Mouse (Mus musculus) stomach, embryonic 14.5 days (tissue): ENCODE results near the gene Slit3. TPM values are rescaled to one million over a fixed set of nuclear protein-coding genes. Genes with fewer than 3 reads are reported as not detected.

Experiments
- ATAC-seq: fragments of 200-750 bp; cut with Nextera tagmentation; 2 replicates; pipeline ENCODE4 v1.8.0; 2017; ENCODE audit warnings: low read depth, moderate TSS enrichment; ENCODE audit not compliant: insufficient number of reproducible peaks, insufficient read depth, low FRiP score
- H3K27ac ChIP-seq: fragments of 300-500 bp; sonication (generic); 2 replicates; pipeline ENCODE4 v1.5.1; 2014; ENCODE audit warnings: mild to moderate bottlenecking, low read length, moderate library complexity, mixed read lengths
- H3K27me3 ChIP-seq: fragments of 300-500 bp; sonication (generic); 2 replicates; pipeline ENCODE4 v1.6.1; 2014; ENCODE audit warnings: low read length, control low read depth, mixed read lengths; ENCODE audit not compliant: control insufficient read depth, insufficient read depth
- H3K36me3 ChIP-seq: fragments of 300-500 bp; sonication (generic); 2 replicates; pipeline ENCODE4 v1.6.1; 2014; ENCODE audit warnings: mild to moderate bottlenecking, control low read depth, low read length, moderate library complexity, mixed read lengths; ENCODE audit not compliant: control insufficient read depth, insufficient read depth
- H3K4me1 ChIP-seq: fragments of 300-500 bp; sonication (generic); 2 replicates; pipeline ENCODE4 v1.6.1; 2014; ENCODE audit warnings: low read length, control low read depth, mixed read lengths; ENCODE audit not compliant: control insufficient read depth, insufficient read depth
- H3K4me2 ChIP-seq: fragments of 300-500 bp; sonication (generic); replicated peaks from 2 replicates; pipeline ENCODE4 v1.6.1; 2014; ENCODE audit warnings: low read depth, low read length, control low read depth
- H3K4me3 ChIP-seq: fragments of 300-500 bp; sonication (generic); 2 replicates; pipeline ENCODE4 v1.5.1; 2014; ENCODE audit warnings: low read depth, low read length, control low read depth
- H3K9ac ChIP-seq: fragments of 300-500 bp; sonication (generic); replicated peaks from 2 replicates; pipeline ENCODE4 v1.6.1; 2014; ENCODE audit warnings: low read depth, mild to moderate bottlenecking, control low read depth, low read length, moderate library complexity, mixed read lengths
- H3K9me3 ChIP-seq: fragments of 300-500 bp; sonication (generic); 2 replicates; pipeline ENCODE4 v1.6.1; 2016; ENCODE audit warnings: low read depth, low read length, control low read depth; ENCODE audit not compliant: control insufficient read depth
- WGBS: fragments of 180-500 bp; shearing (Covaris S2); extraction: QIAGEN DNeasy Blood & Tissue Kit; methylation state at CpG from one replicate; pipeline ENCODE4 v1.1.7; 2014; 5-methylcytosine and 5-hydroxymethylcytosine counted together
- polyA plus RNA-seq: library from polyadenylated mRNA; unstranded; fragments of >200 nt; fragmentation: Nextera tagmentation; extraction: Ambion mirVana; gene quantifications from 2 replicates; pipeline ENCODE4 v1.2.1, GENCODE M21; 2014

Slit3 gene
- polyA plus RNA-seq, 1 experiment from 2014 or later: 18.3 TPM

DNA sequence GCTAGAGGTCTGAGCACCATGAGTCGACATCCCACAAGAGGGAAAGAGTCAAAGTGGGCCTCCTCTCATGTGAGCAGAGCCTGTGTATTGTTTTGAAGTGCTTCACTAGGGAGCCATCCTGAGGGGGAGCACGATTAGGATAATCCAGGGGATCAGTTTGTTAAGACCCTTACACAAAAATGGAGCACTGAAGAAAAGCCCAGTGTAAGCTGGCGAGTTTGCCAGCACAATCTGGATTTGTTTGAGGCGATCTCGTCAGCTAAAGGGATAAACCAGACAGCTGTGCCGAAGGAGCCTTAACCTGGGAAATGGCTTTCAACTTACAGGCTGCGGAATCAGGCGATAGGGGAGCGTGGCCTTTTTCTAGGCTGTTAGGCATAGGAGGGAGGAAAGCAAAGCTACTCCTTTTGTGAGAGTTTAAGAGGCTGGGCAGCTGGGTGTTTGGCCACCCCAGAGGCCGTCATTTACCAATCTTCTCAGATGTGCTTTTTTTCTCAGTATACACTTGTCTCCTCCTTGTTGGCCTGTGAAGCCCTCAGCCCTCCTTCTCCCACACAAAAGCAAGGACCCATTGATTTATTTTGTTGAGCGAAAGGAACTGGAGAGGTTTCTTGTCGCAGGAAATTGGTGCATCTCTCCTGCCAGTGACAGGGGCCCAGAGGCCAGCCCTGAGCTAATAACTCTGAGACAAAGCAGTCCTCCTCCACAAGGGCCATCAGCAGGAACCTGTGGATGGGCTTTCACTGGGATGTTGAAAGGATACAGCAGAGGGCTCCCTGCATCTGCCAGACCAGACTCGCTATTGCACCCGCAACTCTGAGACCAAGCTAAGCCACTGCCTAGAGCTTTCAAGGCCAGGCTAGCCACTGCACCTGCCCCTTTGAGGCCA lies 472.4 kb downstream of the Slit3 start:
- H3K36me3 ChIP-seq: no peaks in the 10 kb centered on the region
- no peak overlapping the region for H3K9ac ChIP-seq
- no peaks in the 10 kb centered on the region for H3K27me3 ChIP-seq
- H3K9me3 ChIP-seq: no peaks in the 10 kb centered on the region
- H3K4me3 ChIP-seq: no peak overlapping the region
- no peak overlapping the region for H3K27ac ChIP-seq
- no peaks in the 10 kb centered on the region for H3K4me1 ChIP-seq
- no peak overlapping the region for H3K4me2 ChIP-seq
- WGBS: 64% methylated on average over 14 of the region's 14 CpGs
- no peak for ATAC-seq

DNA sequence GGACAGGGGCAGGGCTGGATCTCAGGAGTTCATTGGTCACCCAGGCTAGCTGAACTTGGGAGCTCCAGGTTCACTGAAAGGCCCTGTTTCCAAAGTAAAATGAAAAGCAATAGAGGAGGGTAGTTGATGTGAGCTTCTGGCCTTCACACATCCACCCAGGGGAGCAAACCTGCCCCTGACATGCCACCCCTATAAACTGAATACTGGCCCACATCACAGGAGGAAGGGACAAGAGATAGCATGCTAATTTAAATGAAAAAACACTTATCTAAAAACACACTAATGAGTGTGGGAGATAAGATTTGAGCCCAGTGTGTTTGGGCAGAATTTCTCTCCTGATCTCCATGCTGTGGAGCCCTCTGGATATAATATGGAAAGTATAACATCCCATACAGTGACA lies 475.0 kb downstream of the Slit3 start:
- H3K9me3 ChIP-seq: no peaks in the 10 kb centered on the region

DNA sequence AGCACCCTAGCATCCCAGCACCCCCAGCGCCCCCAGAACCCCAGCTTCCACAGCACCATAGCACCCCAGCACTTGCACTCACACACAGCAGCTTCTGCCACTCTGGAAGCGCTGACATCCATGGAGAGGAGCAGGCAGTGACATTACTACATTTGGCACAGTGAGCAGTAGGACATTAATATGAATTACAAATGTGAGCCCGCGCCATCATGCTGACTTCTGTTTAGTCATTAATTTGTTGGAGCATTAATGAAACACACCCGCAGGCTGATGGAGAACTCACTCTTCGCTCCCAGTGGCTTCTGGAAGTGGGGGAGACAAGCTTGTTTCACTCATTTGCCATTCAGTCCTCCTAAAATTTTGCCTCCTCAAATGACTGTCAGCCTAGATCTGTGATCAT lies 476.9 kb downstream of the Slit3 start:
- ATAC-seq: no peak
- Histone ChIP-seq H3K9me3 (no peaks in the 10 kb centered on the region), H3K27me3 (no peaks in the 10 kb centered on the region)

More for the DNA sequence above, 475.0 kb downstream of the Slit3 start:
- Histone ChIP-seq H3K27me3 (no peaks in the 10 kb centered on the region), H3K27ac (no peak overlapping the region), H3K4me1 (peaks cover 2% of the 10 kb centered on the region; the same call in 1 of the 2 replicates), H3K36me3 (no peaks in the 10 kb centered on the region), H3K9ac (no peak overlapping the region), H3K4me2 (no peak overlapping the region), H3K4me3 (no peak overlapping the region)
- no peak for ATAC-seq

DNA sequence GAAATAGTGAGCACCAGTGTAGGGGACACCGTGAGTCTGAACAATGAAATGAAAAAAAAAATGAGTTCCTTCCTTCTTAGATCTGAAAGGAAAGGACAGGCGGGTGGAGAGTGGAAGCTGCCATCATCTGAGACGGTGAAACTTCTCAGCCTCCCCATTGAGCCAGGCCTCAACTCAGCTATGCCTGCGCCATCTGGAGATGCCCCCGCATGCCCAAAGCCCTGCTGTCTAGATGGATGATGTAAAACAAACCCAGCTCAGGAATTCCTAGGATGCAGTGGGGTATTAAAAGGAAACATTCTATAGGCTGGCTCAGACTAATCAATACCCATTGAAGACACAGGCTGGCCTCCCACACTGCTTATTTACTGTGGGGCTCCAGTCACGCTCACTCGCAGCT lies 477.7 kb downstream of the Slit3 start:
- H3K27me3 ChIP-seq: no peaks in the 10 kb centered on the region
- no peak overlapping the region for H3K4me2 ChIP-seq
- H3K36me3 ChIP-seq: no peaks in the 10 kb centered on the region
- H3K4me3 ChIP-seq: no peak overlapping the region
- ATAC-seq: no peak
- peaks cover 19% of the 10 kb centered on the region for H3K4me1 ChIP-seq
- H3K9ac ChIP-seq: no peak overlapping the region
- WGBS: 64% methylated on average over 7 of the region's 7 CpGs
- H3K9me3 ChIP-seq: no peaks in the 10 kb centered on the region
- no peak overlapping the region for H3K27ac ChIP-seq

More for the DNA sequence above, 476.9 kb downstream of the Slit3 start:
- H3K4me1 ChIP-seq: peaks cover 19% of the 10 kb centered on the region
- H3K4me3 ChIP-seq: no peak overlapping the region
- H3K36me3 ChIP-seq: no peaks in the 10 kb centered on the region
- no peak overlapping the region for H3K4me2 ChIP-seq
- no peak overlapping the region for H3K9ac ChIP-seq
- H3K27ac ChIP-seq: no peak overlapping the region
- WGBS: 91% methylated on average over 6 of the region's 6 CpGs

DNA sequence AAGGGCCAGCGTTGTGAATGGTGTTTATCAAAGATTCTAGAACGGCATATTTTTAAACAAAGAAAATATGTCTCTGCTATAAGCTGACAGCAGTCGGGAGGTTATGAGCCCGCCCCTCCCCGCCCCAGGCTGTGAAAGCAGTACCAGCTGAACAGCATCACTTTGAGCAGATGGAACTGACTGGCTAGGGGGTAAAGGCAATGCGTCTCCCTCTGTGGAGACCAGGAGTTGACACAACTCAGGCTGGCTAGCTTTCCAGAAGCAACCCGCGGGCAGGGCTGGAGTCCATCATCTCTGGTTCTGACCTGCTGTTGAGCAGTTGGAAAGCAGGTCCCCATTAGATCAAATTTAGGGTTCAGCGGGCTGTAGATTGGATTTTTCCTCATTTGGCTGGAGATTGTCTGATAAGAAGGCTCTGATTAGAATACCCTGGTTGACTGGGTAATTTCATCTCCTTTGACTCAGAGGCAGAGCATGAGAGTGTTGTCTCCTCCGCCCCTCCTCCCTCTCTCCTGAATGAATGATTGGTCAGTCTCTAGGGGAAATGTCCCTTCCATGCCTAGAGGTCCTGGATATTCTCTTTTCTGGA lies 480.7 kb downstream of the Slit3 start:
- Histone ChIP-seq H3K27me3 (no peaks in the 10 kb centered on the region), H3K4me2 (no peak overlapping the region), H3K4me1 (peaks cover 23% of the 10 kb centered on the region), H3K9ac (no peak overlapping the region), H3K27ac (peak overlapping the region; percentile 67; the same call in 1 of the 2 replicates), H3K4me3 (no peak overlapping the region), H3K9me3 (no peaks in the 10 kb centered on the region), H3K36me3 (no peaks in the 10 kb centered on the region)
- 32% methylated on average over 10 of the region's 10 CpGs for WGBS
- peak; percentile 56; the same call in 1 of the 2 replicates for ATAC-seq

DNA sequence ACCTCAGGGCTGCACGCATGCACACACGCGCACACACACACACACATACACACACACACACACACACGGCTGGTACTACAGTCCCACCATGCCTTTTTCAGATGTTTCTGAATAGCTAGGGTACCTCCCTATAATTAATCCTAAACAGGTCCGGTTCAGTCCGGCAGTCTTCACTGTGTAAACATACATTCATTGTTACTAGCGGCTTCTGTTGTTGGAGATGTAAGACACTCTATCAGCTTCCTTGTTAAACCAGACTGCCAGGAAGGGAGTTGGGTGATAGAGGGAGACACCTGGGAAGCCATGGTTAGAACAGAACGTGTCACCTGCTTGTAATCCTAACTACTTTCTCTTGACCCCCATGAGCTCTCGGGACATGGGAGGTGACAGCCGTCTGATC lies 481.6 kb downstream of the Slit3 start:
- H3K4me2 ChIP-seq: no peak overlapping the region
- H3K9me3 ChIP-seq: no peaks in the 10 kb centered on the region
- WGBS: 59% methylated on average over 10 of the region's 10 CpGs
- H3K36me3 ChIP-seq: no peaks in the 10 kb centered on the region
- no peak for ATAC-seq
- H3K27me3 ChIP-seq: no peaks in the 10 kb centered on the region
- H3K4me3 ChIP-seq: no peak overlapping the region
- H3K27ac ChIP-seq: no peak overlapping the region
- H3K4me1 ChIP-seq: peaks cover 23% of the 10 kb centered on the region
- H3K9ac ChIP-seq: no peak overlapping the region

DNA sequence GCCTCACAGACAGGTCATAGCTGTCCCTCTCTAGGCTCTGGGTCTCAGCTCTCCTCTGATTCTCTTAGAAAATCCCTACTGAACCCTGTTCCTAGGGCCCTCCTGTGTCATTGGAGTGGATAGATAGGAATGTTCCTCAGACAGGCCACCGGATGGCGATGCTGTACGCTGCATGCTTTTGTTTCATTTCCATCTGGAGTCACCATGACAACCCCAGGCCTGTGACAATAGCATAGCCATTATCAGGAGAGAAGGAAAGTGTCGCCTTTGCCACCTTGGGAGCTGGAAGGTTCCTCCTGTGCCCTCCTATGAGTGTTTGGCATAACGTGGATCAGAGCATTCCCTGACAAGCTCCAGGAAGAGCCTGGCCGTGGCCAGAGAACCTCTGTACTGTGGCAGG lies 482.9 kb downstream of the Slit3 start:
- Histone ChIP-seq H3K27ac (no peak overlapping the region), H3K36me3 (no peaks in the 10 kb centered on the region), H3K9ac (no peak overlapping the region), H3K4me2 (no peak overlapping the region), H3K4me1 (peaks cover 23% of the 10 kb centered on the region), H3K4me3 (no peak overlapping the region), H3K27me3 (no peaks in the 10 kb centered on the region), H3K9me3 (no peaks in the 10 kb centered on the region)
- 89% methylated on average over 6 of the region's 6 CpGs for WGBS
- ATAC-seq: no peak

DNA sequence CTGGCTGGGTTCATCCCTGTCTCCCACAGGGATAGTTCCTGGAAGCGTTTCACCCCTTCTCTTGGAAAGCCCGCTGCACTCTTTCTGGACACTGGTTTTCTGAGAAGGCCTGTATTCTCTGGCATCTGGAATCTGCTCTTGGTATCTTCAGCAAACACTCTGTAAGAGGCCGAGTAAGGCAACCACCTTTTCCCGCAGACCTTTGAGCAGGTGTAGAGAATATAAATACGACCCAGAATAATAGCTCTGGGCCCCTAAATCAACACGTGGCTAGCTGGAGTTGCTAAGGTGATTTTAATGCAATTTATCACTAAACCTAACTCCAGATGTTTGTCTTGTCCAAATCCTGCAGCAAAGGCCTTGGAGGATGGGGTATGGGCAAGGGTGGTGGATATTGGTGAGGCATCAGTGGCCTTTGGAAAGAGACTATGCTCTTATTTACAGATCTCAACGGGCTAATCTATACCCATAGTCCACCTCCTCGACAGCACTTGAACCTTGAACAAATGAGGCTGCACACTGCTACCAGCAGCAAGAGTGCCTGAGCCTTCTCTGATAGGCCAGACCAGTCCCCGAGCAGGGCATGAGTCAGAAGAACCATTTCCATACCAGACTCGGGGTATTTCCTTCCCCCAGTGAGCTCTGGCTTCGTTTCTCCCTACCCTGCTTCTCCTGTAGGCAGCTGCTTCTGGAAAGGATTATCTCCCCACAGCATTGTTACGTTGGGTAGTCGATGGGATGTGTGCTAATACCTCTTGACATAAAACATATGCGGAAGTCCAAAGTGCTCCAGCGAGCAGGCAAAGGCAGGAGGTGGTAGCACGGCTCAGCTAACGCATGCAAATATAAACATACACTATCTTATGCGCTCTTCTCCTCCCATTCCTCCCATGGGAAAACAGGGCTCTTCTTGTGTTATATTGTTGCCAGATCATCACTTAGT lies 484.1 kb downstream of the Slit3 start:
- no peak overlapping the region for H3K4me3 ChIP-seq
- H3K4me1 ChIP-seq: peaks cover 23% of the 10 kb centered on the region
- no peak overlapping the region for H3K9ac ChIP-seq
- WGBS: 46% methylated on average over 18 of the region's 18 CpGs
- no peak overlapping the region for H3K27ac ChIP-seq
- no peaks in the 10 kb centered on the region for H3K27me3 ChIP-seq
- no peaks in the 10 kb centered on the region for H3K36me3 ChIP-seq
- no peak for ATAC-seq
- no peak overlapping the region for H3K4me2 ChIP-seq
- no peaks in the 10 kb centered on the region for H3K9me3 ChIP-seq
